ENCODE assay signal across 10 mouse cellular contexts in genomic region chr7:31082831-31083588, GRCm38 (mm10). TPM values are rescaled to one million over a fixed set of nuclear protein-coding genes. Genes with fewer than 3 reads are reported as not detected.
DNase-seq lines count a peak whose midpoint lies in the region; ATAC-seq and TF ChIP-seq lines count a peak whose summit lies in the region.
"Had no signal": no experiment of that assay in that cellular context is flagged by ENCODE, and none has a peak within 500 bp of the region (broad histone marks: within the 10 kb centered on the region; RNA-seq: fewer than 3 reads in every experiment).

No protein-coding gene starts in this region.

- no peaks in the 10 kb centered on the region for H3K36me3 ChIP-seq in embryonic facial prominence, embryonic 10.5 days (replicated peaks)
- H3K36me3 ChIP-seq: heart, embryonic 13.5 days had no signal

- H3K4me3 ChIP-seq in layer of hippocampus, adult 2 months: no peak overlapping the region
- H3K4me3 ChIP-seq in embryonic facial prominence, embryonic 10.5 days: no peak overlapping the region
- H3K4me3 ChIP-seq: heart, embryonic 13.5 days; megakaryocyte, embryonic 14.5 days had no signal

- H3K4me1 ChIP-seq in embryonic facial prominence, embryonic 10.5 days: peaks cover 45% of the 10 kb centered on the region

- H3K27ac ChIP-seq in layer of hippocampus, adult 2 months: peak overlapping the region; percentile 90
- peak overlapping the region; percentile 73 for H3K27ac ChIP-seq in embryonic facial prominence, embryonic 10.5 days (replicated peaks)

- H3K9me3 ChIP-seq in embryonic facial prominence, embryonic 10.5 days: no peaks in the 10 kb centered on the region
- H3K9me3 ChIP-seq: heart, embryonic 13.5 days had no signal

- no peak for ATAC-seq in activated CD4-positive, CD25-positive, alpha-beta regulatory T cell, adult 4 months
- ATAC-seq in inflammation-experienced regulatory T-cells, adult 6 months: no peak

- no peak for DNase-seq in layer of hippocampus, adult 2 months (ENCODE audit: low spot score in 2 of 2)
- no peak for DNase-seq in layer of hippocampus, adult 9-10 months (ENCODE audit: low spot score)
- peak; percentile 24 to 56 for DNase-seq in adrenal gland, postnatal 36 days
- peak; percentile 33 for DNase-seq in embryonic facial prominence, embryonic 10.5 days (ENCODE audit: low spot score)
- DNase-seq in heart, postnatal 4 days: peak; percentile 73
- peak; percentile 49 for DNase-seq in lung, postnatal 14 days

- 45% methylated on average over 14 of the region's 14 CpGs for WGBS in embryonic facial prominence, embryonic 10.5 days

- no peaks in the 10 kb centered on the region for H3K27me3 ChIP-seq in embryonic facial prominence, embryonic 10.5 days (replicated peaks; ENCODE audit: low read depth, poor library complexity, severe bottlenecking)
- H3K27me3 ChIP-seq: heart, embryonic 13.5 days had no signal

- TF ChIP-seq CTCF in layer of hippocampus, adult 2 months (conservative IDR thresholded peaks at IDR 0.05): no peak

RNA-seq across cellular contexts. Expression of gene Fxyd3, which starts 6.5 kb away (rescaled TPM):
- 1 to 10 TPM in 1 of 2 experiments, not detected in 1; 1.7 TPM for total RNA-seq in layer of hippocampus, adult 2 months (2021)
- 1 to 10 TPM; 1.5 to 2.3 TPM for total RNA-seq in adrenal gland, postnatal 36 days (2021)
- 7.5 and 8.8 TPM in 2 replicates for polyA plus RNA-seq in embryonic facial prominence, embryonic 10.5 days (2016; fragmentation: Nextera tagmentation; extraction: Ambion mirVana)
- total RNA-seq in heart, postnatal 4 days (2021): 1 to 10 TPM; 2.0 to 3.5 TPM
- polyA plus RNA-seq in activated CD4-positive, CD25-positive, alpha-beta regulatory T cell, adult 4 months (2017; shearing (Covaris generic)): not detected
- polyA plus RNA-seq in inflammation-experienced regulatory T-cells, adult 6 months (2017; shearing (Covaris generic)): under 1 TPM in 1 of 3 experiments, not detected in 2; 0.18 TPM

RNA-seq across cellular contexts. Expression of gene Lgi4, which starts 23.9 kb away (rescaled TPM):
- 10 to 100 TPM; 37.9 to 41.9 TPM for total RNA-seq in layer of hippocampus, adult 2 months (2021)
- 1 to 10 TPM; 2.7 to 5.4 TPM for total RNA-seq in adrenal gland, postnatal 36 days (2021)
- 2.5 and 2.8 TPM in 2 replicates for polyA plus RNA-seq in embryonic facial prominence, embryonic 10.5 days (2016; fragmentation: Nextera tagmentation; extraction: Ambion mirVana)
- total RNA-seq in heart, postnatal 4 days (2021): 1 to 10 TPM in 1 of 2 experiments, under 1 TPM in 1; 0.95 to 1.4 TPM
- polyA plus RNA-seq in activated CD4-positive, CD25-positive, alpha-beta regulatory T cell, adult 4 months (2017; shearing (Covaris generic)): under 1 TPM in 1 of 2 experiments, not detected in 1; 0.19 TPM
- under 1 TPM in 2 of 3 experiments, not detected in 1; 0.09 to 0.13 TPM for polyA plus RNA-seq in inflammation-experienced regulatory T-cells, adult 6 months (2017; shearing (Covaris generic))

RNA-seq across cellular contexts. Expression of gene Fxyd1, which starts 26.0 kb away (rescaled TPM):
- 100 to 1,000 TPM in 1 of 2 experiments, 10 to 100 TPM in 1; 90.9 to 114 TPM for total RNA-seq in layer of hippocampus, adult 2 months (2021)
- 100 to 1,000 TPM; 167 to 239 TPM for total RNA-seq in adrenal gland, postnatal 36 days (2021)
- polyA plus RNA-seq in embryonic facial prominence, embryonic 10.5 days (2016; fragmentation: Nextera tagmentation; extraction: Ambion mirVana): 9.8 and 12.2 TPM in 2 replicates
- total RNA-seq in heart, postnatal 4 days (2021): 100 to 1,000 TPM; 646 to 728 TPM
- not detected for polyA plus RNA-seq in activated CD4-positive, CD25-positive, alpha-beta regulatory T cell, adult 4 months (2017; shearing (Covaris generic))
- under 1 TPM in 1 of 3 experiments, not detected in 2; 0.85 TPM for polyA plus RNA-seq in inflammation-experienced regulatory T-cells, adult 6 months (2017; shearing (Covaris generic))

RNA-seq across cellular contexts. Expression of gene Fxyd7, which starts 31.7 kb away (rescaled TPM):
- total RNA-seq in layer of hippocampus, adult 2 months (2021): 100 to 1,000 TPM; 117 to 121 TPM
- 1 to 10 TPM; 1.2 to 1.6 TPM for total RNA-seq in adrenal gland, postnatal 36 days (2021)
- 0.55 and 3.1 TPM in 2 replicates for polyA plus RNA-seq in embryonic facial prominence, embryonic 10.5 days (2016; fragmentation: Nextera tagmentation; extraction: Ambion mirVana)
- 1 to 10 TPM in 1 of 2 experiments, under 1 TPM in 1; 0.98 to 2.4 TPM for total RNA-seq in heart, postnatal 4 days (2021)
- polyA plus RNA-seq in activated CD4-positive, CD25-positive, alpha-beta regulatory T cell, adult 4 months (2017; shearing (Covaris generic)): not detected
- polyA plus RNA-seq in inflammation-experienced regulatory T-cells, adult 6 months (2017; shearing (Covaris generic)): not detected

RNA-seq across cellular contexts. Expression of gene Hpn, which starts 32.1 kb away (rescaled TPM):
- 1 to 10 TPM; 2.9 to 7.1 TPM for total RNA-seq in layer of hippocampus, adult 2 months (2021)
- under 1 TPM; 0.66 to 0.93 TPM for total RNA-seq in adrenal gland, postnatal 36 days (2021)
- polyA plus RNA-seq in embryonic facial prominence, embryonic 10.5 days (2016; fragmentation: Nextera tagmentation; extraction: Ambion mirVana): 4.0 and 4.3 TPM in 2 replicates
- total RNA-seq in heart, postnatal 4 days (2021): 1 to 10 TPM; 2.2 to 2.6 TPM
- polyA plus RNA-seq in activated CD4-positive, CD25-positive, alpha-beta regulatory T cell, adult 4 months (2017; shearing (Covaris generic)): 1 to 10 TPM; 4.3 to 5.6 TPM
- 10 to 100 TPM in 1 of 3 experiments, 1 to 10 TPM in 2; 3.1 to 11.0 (median 8.1) TPM for polyA plus RNA-seq in inflammation-experienced regulatory T-cells, adult 6 months (2017; shearing (Covaris generic))

Comparison
In these comparisons a context has a peak if more than half of its experiments do, and no peak if none do; other contexts are left out.
1. DNase-seq: peak in adrenal gland, postnatal 36 days (2 of 2), embryonic facial prominence, embryonic 10.5 days (single experiment), heart, postnatal 4 days (single experiment) and lung, postnatal 14 days (single experiment); none in layer of hippocampus, adult 2 months (0 of 2) and layer of hippocampus, adult 9-10 months (single experiment).
2. RNA of gene Lgi4, which starts 23.9 kb away (total RNA-seq): 37.9 to 41.9 TPM in layer of hippocampus, adult 2 months; 2.7 to 5.4 TPM in adrenal gland, postnatal 36 days and 0.95 to 1.4 TPM in heart, postnatal 4 days; every median in the first group is over 4 times any median in the second.